Mouse (Mus musculus) limb, embryonic 10.5 days (tissue): ENCODE results near the gene Samd13. TPM values are rescaled to one million over a fixed set of nuclear protein-coding genes. Genes with fewer than 3 reads are reported as not detected.

Experiments
- DNase-seq: peaks from one replicate; pipeline ENCODE4 v3.0.0-alpha.2; 2017; ENCODE audit warnings: low spot score
- H3K27ac ChIP-seq: fragments of 300-500 bp; sonication (generic); 2 replicates; pipeline ENCODE4 v1.5.1; 2016; ENCODE audit warnings: mild to moderate bottlenecking
- H3K27me3 ChIP-seq: fragments of 300-500 bp; sonication (generic); 2 replicates; pipeline ENCODE4 v1.6.1; 2016; ENCODE audit warnings: low read depth, mild to moderate bottlenecking; ENCODE audit not compliant: poor library complexity, severe bottlenecking
- H3K36me3 ChIP-seq: fragments of 300-500 bp; sonication (generic); 2 replicates; pipeline ENCODE4 v1.6.1; 2016; ENCODE audit warnings: mild to moderate bottlenecking, moderate library complexity
- H3K4me1 ChIP-seq: fragments of 300-500 bp; sonication (generic); 2 replicates; pipeline ENCODE4 v1.6.1; 2016
- H3K4me3 ChIP-seq: fragments of 300-500 bp; sonication (generic); 2 replicates; pipeline ENCODE4 v1.5.1; 2016; ENCODE audit warnings: mild to moderate bottlenecking, moderate library complexity
- H3K9me3 ChIP-seq: fragments of 300-500 bp; sonication (generic); replicated peaks from 2 replicates; pipeline ENCODE4 v1.6.1; 2016; ENCODE audit warnings: mild to moderate bottlenecking
- WGBS: fragments of 180-500 bp; shearing (Covaris S2); methylation state at CpG from one replicate; pipeline ENCODE4 v1.1.7; 2016; 5-methylcytosine and 5-hydroxymethylcytosine counted together
- polyA plus RNA-seq: library from polyadenylated mRNA; unstranded; fragments of >200 nt; fragmentation: Nextera tagmentation; extraction: Ambion mirVana; gene quantifications from 2 replicates; pipeline ENCODE4 v1.2.1, GENCODE M21; 2016

Samd13 gene
- polyA plus RNA-seq, 1 experiment from 2014 or later: 1.2 TPM

GRCm38 (mm10) chr3:146658061-146658639, 27.2 kb downstream of the Samd13 start:
- DNase-seq: no peak
- Histone ChIP-seq H3K9me3 (no peaks in the 10 kb centered on the region), H3K4me1 (no peaks in the 10 kb centered on the region), H3K36me3 (no peaks in the 10 kb centered on the region), H3K27ac (no peak overlapping the region), H3K4me3 (no peak overlapping the region), H3K27me3 (no peaks in the 10 kb centered on the region)
- WGBS: 88% methylated on average over 1 of the region's 1 CpGs

- Histone ChIP-seq H3K9me3 (no peaks in the 10 kb centered on the region), H3K27me3 (no peaks in the 10 kb centered on the region)
- 90% methylated on average over 5 of the region's 5 CpGs for WGBS
Measured at GRCm38 (mm10) chr3:146657433-146657832, 28.0 kb downstream of the Samd13 start.

GRCm38 (mm10) chr3:146655111-146655577, 30.2 kb downstream of the Samd13 start:
- H3K4me1 ChIP-seq: no peaks in the 10 kb centered on the region
- DNase-seq: no peak
- no peaks in the 10 kb centered on the region for H3K36me3 ChIP-seq
- no peaks in the 10 kb centered on the region for H3K9me3 ChIP-seq
- no peak overlapping the region for H3K4me3 ChIP-seq
- H3K27ac ChIP-seq: no peak overlapping the region
- H3K27me3 ChIP-seq: no peaks in the 10 kb centered on the region
- 73% methylated on average over 2 of the region's 2 CpGs for WGBS

More at GRCm38 (mm10) chr3:146657433-146657832, 28.0 kb downstream of the Samd13 start:
- DNase-seq: no peak
- Histone ChIP-seq H3K4me1 (no peaks in the 10 kb centered on the region), H3K36me3 (no peaks in the 10 kb centered on the region), H3K27ac (no peak overlapping the region), H3K4me3 (no peak overlapping the region)

- Histone ChIP-seq H3K9me3 (no peaks in the 10 kb centered on the region), H3K36me3 (no peaks in the 10 kb centered on the region), H3K27ac (no peak overlapping the region), H3K27me3 (no peaks in the 10 kb centered on the region), H3K4me3 (no peak overlapping the region), H3K4me1 (no peaks in the 10 kb centered on the region)
- WGBS: 85% methylated on average over 6 of the region's 6 CpGs
- DNase-seq: no peak
Measured at GRCm38 (mm10) chr3:146653692-146654091, 31.7 kb downstream of the Samd13 start.

GRCm38 (mm10) chr3:146652431-146652830, 33.0 kb downstream of the Samd13 start:
- H3K27me3 ChIP-seq: no peaks in the 10 kb centered on the region
- no peak overlapping the region for H3K4me3 ChIP-seq
- H3K36me3 ChIP-seq: no peaks in the 10 kb centered on the region
- H3K27ac ChIP-seq: no peak overlapping the region
- H3K9me3 ChIP-seq: no peaks in the 10 kb centered on the region
- DNase-seq: no peak
- H3K4me1 ChIP-seq: no peaks in the 10 kb centered on the region
- WGBS: 88% methylated on average over 5 of the region's 5 CpGs

- Histone ChIP-seq H3K4me1 (no peaks in the 10 kb centered on the region), H3K27me3 (no peaks in the 10 kb centered on the region), H3K27ac (no peak within 1 kb of the TSS), H3K4me3 (no peak within 1 kb of the TSS), H3K9me3 (no peaks in the 10 kb centered on the region), H3K36me3 (no peaks in the 10 kb centered on the region)
- DNase-seq: no peak
- WGBS: 86% methylated on average over 3 of the region's 3 CpGs
Measured at GRCm38 (mm10) chr3:146651217-146651616, 34.2 kb downstream of the Samd13 start, which contains the start of gene 4930503B20Rik. Gene 4930503B20Rik, minus strand, starts transcription at chr3:146651317.

- H3K4me1 ChIP-seq: no peaks in the 10 kb centered on the region
- no peak for DNase-seq
- H3K4me3 ChIP-seq: no peak overlapping the region
- no peaks in the 10 kb centered on the region for H3K9me3 ChIP-seq
- H3K27me3 ChIP-seq: no peaks in the 10 kb centered on the region
- H3K27ac ChIP-seq: no peak overlapping the region
- H3K36me3 ChIP-seq: no peaks in the 10 kb centered on the region
- WGBS: 92% methylated on average over 10 of the region's 10 CpGs
Measured at GRCm38 (mm10) chr3:146650716-146651115, 34.7 kb downstream of the Samd13 start.

- no peak overlapping the region for H3K4me3 ChIP-seq
- H3K36me3 ChIP-seq: no peaks in the 10 kb centered on the region
- DNase-seq: no peak
- no peak overlapping the region for H3K27ac ChIP-seq
- H3K27me3 ChIP-seq: no peaks in the 10 kb centered on the region
- 91% methylated on average over 10 of the region's 10 CpGs for WGBS
- no peaks in the 10 kb centered on the region for H3K9me3 ChIP-seq
- H3K4me1 ChIP-seq: no peaks in the 10 kb centered on the region
Measured at GRCm38 (mm10) chr3:146649311-146649894, 36.0 kb downstream of the Samd13 start.

- Histone ChIP-seq H3K27me3 (no peaks in the 10 kb centered on the region), H3K27ac (no peak overlapping the region), H3K4me1 (peaks cover 7% of the 10 kb centered on the region; the same call in 1 of the 2 replicates), H3K36me3 (no peaks in the 10 kb centered on the region), H3K4me3 (no peak overlapping the region), H3K9me3 (no peaks in the 10 kb centered on the region)
- DNase-seq: no peak
- WGBS: 50% methylated on average over 4 of the region's 4 CpGs
Measured at GRCm38 (mm10) chr3:146641818-146642427, 43.5 kb downstream of the Samd13 start.

GRCm38 (mm10) chr3:146632506-146632905, 52.9 kb downstream of the Samd13 start:
- no peak overlapping the region for H3K27ac ChIP-seq
- no peak for DNase-seq
- 84% methylated on average over 5 of the region's 5 CpGs for WGBS
- no peaks in the 10 kb centered on the region for H3K4me1 ChIP-seq
- no peaks in the 10 kb centered on the region for H3K27me3 ChIP-seq
- H3K9me3 ChIP-seq: no peaks in the 10 kb centered on the region
- H3K4me3 ChIP-seq: no peak overlapping the region
- no peaks in the 10 kb centered on the region for H3K36me3 ChIP-seq

- Histone ChIP-seq H3K9me3 (no peaks in the 10 kb centered on the region), H3K4me3 (no peak overlapping the region), H3K36me3 (no peaks in the 10 kb centered on the region), H3K4me1 (no peaks in the 10 kb centered on the region), H3K27me3 (no peaks in the 10 kb centered on the region), H3K27ac (no peak overlapping the region)
- WGBS: 79% methylated on average over 8 of the region's 8 CpGs
- DNase-seq: no peak
Measured at GRCm38 (mm10) chr3:146628227-146628982, 57.0 kb downstream of the Samd13 start.

- no peaks in the 10 kb centered on the region for H3K27me3 ChIP-seq
Measured at GRCm38 (mm10) chr3:146625766-146626165, 59.6 kb downstream of the Samd13 start.

GRCm38 (mm10) chr3:146621966-146622365, 63.4 kb downstream of the Samd13 start:
- no peaks in the 10 kb centered on the region for H3K27me3 ChIP-seq
- no peaks in the 10 kb centered on the region for H3K4me1 ChIP-seq
- H3K9me3 ChIP-seq: no peaks in the 10 kb centered on the region
- DNase-seq: no peak
- WGBS: 90% methylated on average over 11 of the region's 11 CpGs
- H3K36me3 ChIP-seq: no peaks in the 10 kb centered on the region
- no peak overlapping the region for H3K4me3 ChIP-seq
- no peak overlapping the region for H3K27ac ChIP-seq

More at GRCm38 (mm10) chr3:146625766-146626165, 59.6 kb downstream of the Samd13 start:
- Histone ChIP-seq H3K4me1 (no peaks in the 10 kb centered on the region), H3K4me3 (no peak overlapping the region), H3K27ac (no peak overlapping the region), H3K9me3 (no peaks in the 10 kb centered on the region), H3K36me3 (no peaks in the 10 kb centered on the region)
- no peak for DNase-seq
- 95% methylated on average over 4 of the region's 4 CpGs for WGBS
